Mouse (Mus musculus) megakaryocyte, embryonic 14.5 days (primary cell): ENCODE data around the gene Eci3. TPM values are rescaled to one million over a fixed set of nuclear protein-coding genes. Genes with fewer than 3 reads are reported as not detected.
A peak's percentile ranks its signal among the peaks of the same experiment; 100 is the strongest.
"Not testable (repeated sequence)": the region's sequence is repeated elsewhere in the genome, so short reads cannot be mapped to it uniquely, and the experiment has no call there.

ENCODE experiments used
- H3K27me3 ChIP-seq: replicated peaks from 2 replicates; pipeline ENCODE3; 2012; ENCODE audit warnings: inconsistent platforms
- H3K36me3 ChIP-seq: replicated peaks from 2 replicates; pipeline ENCODE3; 2012; ENCODE audit warnings: low read length, inconsistent platforms, mixed read lengths
- H3K4me1 ChIP-seq: 2 replicates; pipeline ENCODE4 v1.6.1; 2012; ENCODE audit warnings: inconsistent platforms
- H3K4me3 ChIP-seq: replicated peaks from 2 replicates; pipeline ENCODE3; 2012; ENCODE audit warnings: moderate library complexity, mild to moderate bottlenecking, inconsistent platforms
- H3K9me3 ChIP-seq: 2 replicates; pipeline ENCODE4 v1.6.1; 2012; ENCODE audit warnings: inconsistent platforms
- FLI1 ChIP-seq: IDR thresholded peaks from 2 replicates; pipeline ENCODE4 v1.6.1; 2012; ENCODE audit warnings: low read length, inconsistent platforms, mixed read lengths
- GATA1 ChIP-seq: IDR thresholded peaks from 3 replicates; pipeline ENCODE4 v1.6.1; 2012; ENCODE audit warnings: mixed read lengths, low read length, inconsistent platforms, borderline replicate concordance
- polyA plus RNA-seq: library from polyadenylated mRNA; stranded (reverse); fragments of >175 nt; gene quantifications from 2 replicates; pipeline ENCODE4 v1.2.3, GENCODE M21; 2012; ENCODE audit warnings: low replicate concordance; ENCODE audit not compliant: insufficient read depth

Gene Eci3
- polyA plus RNA-seq, 1 experiment: not detected

- Histone ChIP-seq H3K36me3 (peaks cover 48% of the 10 kb centered on the region), H3K9me3 (no peaks in the 10 kb centered on the region), H3K4me1 (peaks cover 6% of the 10 kb centered on the region), H3K27me3 (no peaks in the 10 kb centered on the region), H3K4me3 (no peak overlapping the region)
- TF ChIP-seq GATA1 (no peak), FLI1 (no peak)
Observed at GRCm38 (mm10) chr13:34976116-34976515, 12.5 kb upstream of the Eci3 start.

GRCm38 (mm10) chr13:34973770-34974169, 10.2 kb upstream of the Eci3 start:
- TF ChIP-seq GATA1 (no peak), FLI1 (no peak)
- no peaks in the 10 kb centered on the region for H3K9me3 ChIP-seq

GRCm38 (mm10) chr13:34973149-34973548, 9.5 kb upstream of the Eci3 start:
- Histone ChIP-seq H3K9me3 (no peaks in the 10 kb centered on the region), H3K27me3 (peaks cover 5% of the 10 kb centered on the region), H3K36me3 (peaks cover 19% of the 10 kb centered on the region), H3K4me1 (peaks cover 6% of the 10 kb centered on the region), H3K4me3 (no peak overlapping the region)
- TF ChIP-seq GATA1 (no peak), FLI1 (no peak)

More at GRCm38 (mm10) chr13:34973770-34974169, 10.2 kb upstream of the Eci3 start:
- H3K4me3 ChIP-seq: no peak overlapping the region
- H3K36me3 ChIP-seq: peaks cover 25% of the 10 kb centered on the region
- H3K27me3 ChIP-seq: peaks cover 5% of the 10 kb centered on the region
- peaks cover 6% of the 10 kb centered on the region for H3K4me1 ChIP-seq

- not testable (repeated sequence) for H3K9me3 ChIP-seq, H3K4me3 ChIP-seq, H3K27me3 ChIP-seq, H3K4me1 ChIP-seq
- H3K36me3 ChIP-seq: peaks cover 12% of the 10 kb centered on the region
Observed at GRCm38 (mm10) chr13:34972456-34972855, 8.8 kb upstream of the Eci3 start.

- not testable (repeated sequence) for H3K9me3 ChIP-seq, H3K4me3 ChIP-seq
- peaks cover 19% of the 10 kb centered on the region for H3K4me1 ChIP-seq
Observed at GRCm38 (mm10) chr13:34965647-34966046, 2.0 kb upstream of the Eci3 start.

GRCm38 (mm10) chr13:34964866-34965265, 1.3 kb upstream of the Eci3 start:
- Histone ChIP-seq H3K27me3 (peaks cover 39% of the 10 kb centered on the region), H3K9me3 (no peaks in the 10 kb centered on the region), H3K36me3 (no peaks in the 10 kb centered on the region), H3K4me1 (peaks cover 19% of the 10 kb centered on the region), H3K4me3 (peak overlapping the region; percentile 86)
- TF ChIP-seq FLI1 (no peak), GATA1 (no peak)

More at GRCm38 (mm10) chr13:34965647-34966046, 2.0 kb upstream of the Eci3 start:
- H3K27me3 ChIP-seq: peaks cover 39% of the 10 kb centered on the region
- H3K36me3 ChIP-seq: not testable (repeated sequence)

- H3K4me3 ChIP-seq: peak overlapping the region; percentile 86
- peaks cover 39% of the 10 kb centered on the region for H3K27me3 ChIP-seq
- peaks cover 19% of the 10 kb centered on the region for H3K4me1 ChIP-seq
- TF ChIP-seq FLI1: no peak
- no peak for TF ChIP-seq GATA1
- no peaks in the 10 kb centered on the region for H3K9me3 ChIP-seq
- no peaks in the 10 kb centered on the region for H3K36me3 ChIP-seq
Observed at GRCm38 (mm10) chr13:34964419-34964818, 809 bp upstream of the Eci3 start.

GRCm38 (mm10) chr13:34960996-34961770, 2.4 kb downstream of the Eci3 start:
- no peaks in the 10 kb centered on the region for H3K36me3 ChIP-seq
- peaks cover 8% of the 10 kb centered on the region for H3K9me3 ChIP-seq
- H3K27me3 ChIP-seq: peaks cover 37% of the 10 kb centered on the region
- no peak for TF ChIP-seq GATA1
- TF ChIP-seq FLI1: no peak
- peaks cover 19% of the 10 kb centered on the region for H3K4me1 ChIP-seq
- no peak overlapping the region for H3K4me3 ChIP-seq

- H3K4me3 ChIP-seq, H3K9me3 ChIP-seq, H3K4me1 ChIP-seq, H3K36me3 ChIP-seq: not testable (repeated sequence)
- H3K27me3 ChIP-seq: peaks cover 16% of the 10 kb centered on the region
Observed at GRCm38 (mm10) chr13:34958158-34958557, 5.5 kb downstream of the Eci3 start.

- Histone ChIP-seq H3K36me3 (no peaks in the 10 kb centered on the region), H3K27me3 (peaks cover 14% of the 10 kb centered on the region), H3K9me3 (peaks cover 8% of the 10 kb centered on the region), H3K4me3 (no peak overlapping the region), H3K4me1 (no peaks in the 10 kb centered on the region)
- TF ChIP-seq GATA1 (no peak), FLI1 (no peak)
Observed at GRCm38 (mm10) chr13:34956901-34957300, 6.7 kb downstream of the Eci3 start.

- not testable (repeated sequence) for H3K9me3 ChIP-seq, H3K4me3 ChIP-seq, H3K36me3 ChIP-seq, H3K27me3 ChIP-seq, H3K4me1 ChIP-seq
Observed at GRCm38 (mm10) chr13:34951437-34951836, 12.2 kb downstream of the Eci3 start.
